11 mouse cellular contexts compared by ENCODE assay signal in the genomic region with DNA sequence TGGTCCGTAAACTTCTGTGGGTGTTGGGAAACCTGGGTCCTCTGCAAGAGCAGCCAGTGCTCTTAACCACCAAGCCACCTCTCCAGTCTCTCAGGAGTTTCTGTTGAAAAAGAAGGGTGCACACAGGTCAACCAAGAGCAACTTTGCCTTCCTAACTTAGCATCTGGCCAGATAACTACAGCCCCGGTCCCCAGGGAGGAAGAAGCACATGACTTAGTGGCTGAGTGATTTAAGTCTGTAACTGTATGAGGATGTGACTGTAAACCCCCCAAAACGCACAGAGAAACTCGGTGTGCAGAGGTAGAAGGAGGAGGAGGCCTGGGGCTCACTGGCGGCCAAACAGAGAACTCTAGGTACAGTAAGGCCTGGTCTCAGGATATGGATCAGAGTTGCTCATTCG.
"Had no signal": no experiment of that assay in that cellular context is flagged by ENCODE, and none has a peak within 500 bp of the region (broad histone marks: within the 10 kb centered on the region; RNA-seq: fewer than 3 reads in every experiment).

No protein-coding gene starts in this region.

- H3K27ac ChIP-seq: intestine, embryonic 15.5 days; left cerebral cortex, adult 2 months; limb, embryonic 10.5 days; liver, embryonic 12.5 days; midbrain, embryonic 13.5 days; stomach, embryonic 15.5 days had no signal

- ATAC-seq: intestine, embryonic 15.5 days; liver, embryonic 12.5 days; midbrain, embryonic 13.5 days had no signal

- DNase-seq: kidney, adult 18-20 months; kidney, postnatal 10 days; right cerebral cortex, adult 18-20 months; thymus, adult 2 months; thymus, postnatal 25 days had no signal

- H3K4me3 ChIP-seq: intestine, embryonic 15.5 days; left cerebral cortex, adult 2 months; limb, embryonic 10.5 days; liver, embryonic 12.5 days; midbrain, embryonic 13.5 days; stomach, embryonic 15.5 days had no signal

- H3K36me3 ChIP-seq: intestine, embryonic 15.5 days; limb, embryonic 10.5 days; liver, embryonic 12.5 days; midbrain, embryonic 13.5 days; stomach, embryonic 15.5 days had no signal

- H3K4me1 ChIP-seq: intestine, embryonic 15.5 days; limb, embryonic 10.5 days; liver, embryonic 12.5 days; midbrain, embryonic 13.5 days; stomach, embryonic 15.5 days had no signal

- H3K27me3 ChIP-seq: intestine, embryonic 15.5 days; midbrain, embryonic 13.5 days; stomach, embryonic 15.5 days had no signal
